Mouse (Mus musculus): ENCODE measurements around the gene Mettl17.
A peak's percentile ranks its signal among the peaks of the same experiment; 100 is the strongest.
"Not testable (repeated sequence)": the region's sequence is repeated elsewhere in the genome, so short reads cannot be mapped to it uniquely, and the experiment has no call there.

Mettl17 gene

GRCm38 (mm10) chr14:51896539-51897170 lies 12.0 kb downstream of the Mettl17 start:
- no peak for DNase-seq (ENCODE audit: low spot score in 2 of 2)

- no peak for DNase-seq (ENCODE audit: low spot score in 2 of 2)
Measured at GRCm38 (mm10) chr14:51899351-51899750, 14.7 kb downstream of the Mettl17 start.

- DNase-seq (ENCODE audit: low spot score in 2 of 2): peak; percentile 71 to 90
Measured at GRCm38 (mm10) chr14:51902806-51903710, 18.4 kb downstream of the Mettl17 start.

GRCm38 (mm10) chr14:51903782-51904181 lies 19.1 kb downstream of the Mettl17 start:
- DNase-seq (ENCODE audit: low spot score in 2 of 2): no peak

- DNase-seq (ENCODE audit: low spot score in 2 of 2): no peak
Measured at GRCm38 (mm10) chr14:51904706-51905105, 20.1 kb downstream of the Mettl17 start.

GRCm38 (mm10) chr14:51906102-51906501 lies 21.5 kb downstream of the Mettl17 start:
- no peak for DNase-seq (ENCODE audit: low spot score in 2 of 2)

GRCm38 (mm10) chr14:51911301-51911700 lies 26.7 kb downstream of the Mettl17 start:
- no peak for DNase-seq (ENCODE audit: low spot score in 2 of 2)

- no peak for DNase-seq (ENCODE audit: low spot score in 2 of 2)
Measured at GRCm38 (mm10) chr14:51912391-51913061, 27.9 kb downstream of the Mettl17 start.

GRCm38 (mm10) chr14:51913062-51913959 lies 28.7 kb downstream of the Mettl17 start:
- DNase-seq (ENCODE audit: low spot score in 2 of 2): peak; percentile 52 to 72

- DNase-seq (ENCODE audit: low spot score in 2 of 2): peak in 1 of 2 experiments; percentile 15
Measured at GRCm38 (mm10) chr14:51913960-51914762, 29.5 kb downstream of the Mettl17 start, which contains the start of gene Ndrg2. TSS of gene Ndrg2 (minus strand) at chr14:51914158.

- no peak for DNase-seq (ENCODE audit: low spot score in 2 of 2)
Measured at GRCm38 (mm10) chr14:51915030-51915429, 30.4 kb downstream of the Mettl17 start.

- no peak for DNase-seq (ENCODE audit: low spot score in 2 of 2)
Measured at GRCm38 (mm10) chr14:51916539-51916938, 31.9 kb downstream of the Mettl17 start.

- no peak for DNase-seq (ENCODE audit: low spot score in 2 of 2)
Measured at GRCm38 (mm10) chr14:51918125-51918524, 33.5 kb downstream of the Mettl17 start, which contains the start of gene Tppp2. TSS of gene Tppp2 (plus strand) at chr14:51918425.

GRCm38 (mm10) chr14:51918966-51919365 lies 34.3 kb downstream of the Mettl17 start:
- DNase-seq (ENCODE audit: low spot score in 2 of 2): no peak

- DNase-seq (ENCODE audit: low spot score in 2 of 2): no peak
Measured at GRCm38 (mm10) chr14:51921759-51922570, 37.3 kb downstream of the Mettl17 start.

- DNase-seq (ENCODE audit: low spot score in 2 of 2): no peak
Measured at GRCm38 (mm10) chr14:51922571-51922865, 37.9 kb downstream of the Mettl17 start, which contains the start of gene Rnase13. TSS of gene Rnase13 (minus strand) at chr14:51922773.

GRCm38 (mm10) chr14:51922910-51923309 lies 38.3 kb downstream of the Mettl17 start:
- DNase-seq (ENCODE audit: low spot score in 2 of 2): no peak

- no peak for DNase-seq (ENCODE audit: low spot score in 2 of 2)
Measured at GRCm38 (mm10) chr14:51923492-51923891, 38.9 kb downstream of the Mettl17 start.

- not testable (repeated sequence) for DNase-seq (ENCODE audit: low spot score in 2 of 2)
Measured at GRCm38 (mm10) chr14:51926930-51927329, 42.3 kb downstream of the Mettl17 start.

Measured in spleen, postnatal 4 days (tissue).